Comparison of ENCODE assay signal across 23 mouse cellular contexts in the genomic region with DNA sequence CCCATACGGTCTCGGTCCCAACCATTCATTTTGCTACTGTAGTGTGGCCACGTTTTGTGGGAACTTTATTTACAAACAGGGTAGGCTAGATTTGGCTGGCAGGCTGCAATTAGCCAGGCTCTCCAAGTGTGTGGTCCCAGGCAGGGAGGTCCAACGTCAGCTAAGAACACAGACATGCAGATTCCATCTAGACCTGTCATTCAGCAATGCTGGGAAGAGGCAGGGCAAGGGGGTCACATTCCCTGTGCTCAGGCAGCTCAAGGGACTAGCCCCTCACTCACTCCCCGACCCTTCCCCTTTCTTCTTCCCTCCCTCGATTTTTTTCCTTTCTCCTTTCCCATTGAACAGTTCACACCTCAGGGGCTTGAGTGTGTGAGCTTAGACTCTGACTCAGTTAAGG. TPM values are rescaled to one million over a fixed set of nuclear protein-coding genes. Genes with fewer than 3 reads are reported as not detected.
DNase-seq lines count a peak whose midpoint lies in the region; ATAC-seq lines count a peak whose summit lies in the region.
"Had no signal": no experiment of that assay in that cellular context is flagged by ENCODE, and none has a peak within 500 bp of the region (broad histone marks: within the 10 kb centered on the region; RNA-seq: fewer than 3 reads in every experiment).

No protein-coding gene starts in this region.

- peak; percentile 20 for DNase-seq in lung, postnatal 10 days
- DNase-seq in lung, postnatal 4 days: no peak
- DNase-seq in embryo, embryonic 9.5 days (ENCODE audit: extremely low spot score): peak; percentile 57
- no peak for DNase-seq in c-Kit-positive CD71-positive TER-119-positive erythroid progenitor cells, embryonic 14.5 days (ENCODE audit: low spot score)
- DNase-seq in ovary, adult 18-20 months (ENCODE audit: low spot score): no peak
- no peak for DNase-seq in cerebellum, adult 18-20 months
- DNase-seq: adrenal gland, adult 2 months; cerebellum, adult 2 months; forebrain, postnatal 0 days; gastrocnemius, postnatal 36 days; heart, postnatal 4 days; kidney, adult 11 months; kidney, postnatal 4 days; right cerebral cortex, adult 18-20 months; right cerebral cortex, postnatal 4 days; thymus, postnatal 14 days had no signal

- peak; percentile 45; the same call in 1 of the 2 replicates for ATAC-seq in embryonic facial prominence, embryonic 15.5 days (ENCODE audit: insufficient number of reproducible peaks, low FRiP score, low TSS enrichment, low read depth)
- ATAC-seq: forebrain, postnatal 0 days had no signal

- H3K9me3 ChIP-seq in embryonic facial prominence, embryonic 15.5 days (replicated peaks): no peaks in the 10 kb centered on the region
- H3K9me3 ChIP-seq: heart, embryonic 15.5 days; kidney, embryonic 15.5 days; limb, embryonic 15.5 days had no signal

- no peaks in the 10 kb centered on the region for H3K36me3 ChIP-seq in embryonic facial prominence, embryonic 15.5 days
- H3K36me3 ChIP-seq: heart, embryonic 15.5 days; kidney, embryonic 15.5 days; limb, embryonic 15.5 days had no signal

- 31% methylated on average over 6 of the region's 6 CpGs for WGBS in embryonic facial prominence, embryonic 15.5 days

- H3K4me2 ChIP-seq in embryonic facial prominence, embryonic 15.5 days (replicated peaks): no peak overlapping the region
- H3K4me2 ChIP-seq: heart, embryonic 15.5 days; kidney, embryonic 15.5 days; limb, embryonic 15.5 days; midbrain, embryonic 11.5 days had no signal

- no peak overlapping the region for H3K27ac ChIP-seq in embryonic facial prominence, embryonic 15.5 days (replicated peaks)
- H3K27ac ChIP-seq: heart, embryonic 15.5 days; kidney, embryonic 15.5 days; limb, embryonic 15.5 days; liver, embryonic 14.5 days had no signal

- H3K4me1 ChIP-seq in embryonic facial prominence, embryonic 15.5 days: peaks cover 10% of the 10 kb centered on the region
- H3K4me1 ChIP-seq: heart, embryonic 15.5 days had no signal

- no peak overlapping the region for H3K9ac ChIP-seq in embryonic facial prominence, embryonic 15.5 days
- H3K9ac ChIP-seq: forebrain, postnatal 0 days; heart, embryonic 15.5 days; kidney, embryonic 15.5 days; limb, embryonic 15.5 days; liver, embryonic 14.5 days had no signal

- H3K4me3 ChIP-seq in embryonic facial prominence, embryonic 15.5 days (replicated peaks): no peak overlapping the region
- H3K4me3 ChIP-seq: heart, embryonic 15.5 days; kidney, embryonic 15.5 days; limb, embryonic 15.5 days had no signal

- H3K27me3 ChIP-seq in embryonic facial prominence, embryonic 15.5 days: no peaks in the 10 kb centered on the region
- H3K27me3 ChIP-seq: heart, embryonic 15.5 days; kidney, embryonic 15.5 days; limb, embryonic 15.5 days had no signal

RNA-seq across cellular contexts. Expression of a gene that starts 17.2 kb away (rescaled TPM):
- 121 and 126 TPM in 2 replicates for polyA plus RNA-seq in embryonic facial prominence, embryonic 15.5 days (2015; fragmentation: Nextera tagmentation; extraction: Ambion mirVana)

RNA-seq across cellular contexts. Expression of a gene that starts 45.1 kb away (rescaled TPM):
- 25.2 and 25.3 TPM in 2 replicates for polyA plus RNA-seq in embryonic facial prominence, embryonic 15.5 days (2015; fragmentation: Nextera tagmentation; extraction: Ambion mirVana)
- polyA plus RNA-seq: C2C12 had no signal

Comparison
In these comparisons a context has a peak if more than half of its experiments do, and no peak if none do; other contexts are left out.
1. DNase-seq: peak in lung, postnatal 10 days (single experiment) and embryo, embryonic 9.5 days (single experiment); none in lung, postnatal 4 days (0 of 2), c-Kit-positive CD71-positive TER-119-positive erythroid progenitor cells, embryonic 14.5 days (single experiment), ovary, adult 18-20 months (single experiment) and cerebellum, adult 18-20 months (0 of 2).